Mouse (Mus musculus): Measurements from ENCODE around the gene Plekha3.

Plekha3 gene

DNA sequence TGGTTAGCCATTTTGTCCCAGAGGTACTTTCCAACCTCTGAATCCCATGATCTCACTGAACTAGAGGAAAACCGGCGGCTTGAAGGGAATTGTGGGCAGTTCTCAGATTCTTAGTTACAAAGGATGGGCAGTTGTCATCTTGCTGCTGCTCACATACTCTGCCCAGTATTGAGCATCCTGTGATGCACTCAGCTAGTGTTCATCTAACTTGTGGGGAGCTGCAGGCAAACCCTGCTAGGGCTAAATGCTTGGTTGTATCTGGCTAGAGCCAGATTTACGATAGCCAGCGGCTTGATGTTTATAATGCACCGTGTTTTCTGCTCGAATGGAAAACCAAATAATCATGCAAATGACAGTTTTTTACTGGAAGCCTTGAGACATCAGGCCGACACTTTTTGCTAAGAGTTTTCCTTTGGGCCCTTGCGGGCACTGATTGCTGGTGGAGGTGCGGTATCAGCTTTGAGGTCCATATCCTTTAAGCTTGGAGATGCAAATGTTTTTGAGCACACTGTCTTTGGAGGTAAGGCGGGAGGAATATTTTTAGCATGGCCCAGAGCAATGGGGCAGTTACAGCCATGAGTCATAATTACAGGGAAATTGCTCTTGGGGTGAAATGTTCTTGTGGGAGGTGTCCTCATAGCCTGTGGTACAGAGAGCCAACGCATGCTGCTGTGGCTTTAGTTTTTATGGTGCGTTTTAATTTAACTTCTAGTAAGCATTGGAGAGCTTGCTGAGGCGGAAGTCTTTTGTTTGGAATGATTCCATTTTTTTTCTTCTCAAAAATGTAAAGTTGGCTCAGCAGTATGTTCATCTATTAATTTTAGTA lies 1.5 kb downstream of the Plekha3 start:
- no peak for DNase-seq

- no peak for DNase-seq
Measured at GRCm38 (mm10) chr2:76682301-76682700, 7.2 kb downstream of the Plekha3 start.

GRCm38 (mm10) chr2:76686986-76687385 lies 11.9 kb downstream of the Plekha3 start:
- DNase-seq, result no peak

DNA sequence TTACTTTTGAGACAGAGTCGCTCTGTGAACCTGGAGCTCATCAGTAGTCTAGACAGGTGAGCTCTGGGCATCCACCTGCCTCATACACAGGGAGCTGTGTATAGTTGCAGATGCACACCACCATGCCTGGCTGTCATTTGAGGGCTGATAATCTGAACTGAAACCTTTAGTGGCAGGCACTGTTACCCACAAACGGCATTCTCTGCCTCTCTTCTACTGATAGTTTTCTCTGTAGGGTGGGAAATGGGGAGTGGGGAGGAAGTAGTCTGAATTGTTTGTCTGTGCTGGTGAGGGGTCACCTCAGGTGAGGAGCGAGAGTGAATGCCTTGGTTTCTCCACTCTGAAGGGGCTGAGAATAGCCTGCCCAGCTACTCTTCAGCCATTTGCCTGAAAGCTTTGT lies 12.5 kb downstream of the Plekha3 start:
- no peak for DNase-seq

DNA sequence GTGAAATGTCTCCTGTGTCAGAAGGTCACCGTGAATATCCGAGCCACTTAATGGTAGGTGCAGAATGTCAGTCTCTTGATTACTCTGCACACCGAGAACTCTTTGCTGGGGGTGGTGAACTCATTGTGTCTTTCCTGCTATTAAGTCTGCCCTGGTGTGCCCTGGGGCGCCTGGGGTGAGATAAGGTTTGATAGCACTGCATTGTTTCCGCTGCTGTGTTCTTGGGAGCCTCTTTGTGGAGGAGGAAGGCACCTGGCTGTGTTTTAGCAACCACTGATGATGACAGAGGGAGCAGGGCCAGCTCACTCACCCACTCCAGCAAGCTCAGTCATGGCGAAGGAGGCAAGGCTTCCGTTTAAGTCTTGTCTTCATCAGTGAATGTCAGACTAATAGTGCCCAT lies 13.1 kb downstream of the Plekha3 start:
- DNase-seq, result no peak

- no peak for DNase-seq
Measured at GRCm38 (mm10) chr2:76690436-76691204, 15.5 kb downstream of the Plekha3 start.

DNA sequence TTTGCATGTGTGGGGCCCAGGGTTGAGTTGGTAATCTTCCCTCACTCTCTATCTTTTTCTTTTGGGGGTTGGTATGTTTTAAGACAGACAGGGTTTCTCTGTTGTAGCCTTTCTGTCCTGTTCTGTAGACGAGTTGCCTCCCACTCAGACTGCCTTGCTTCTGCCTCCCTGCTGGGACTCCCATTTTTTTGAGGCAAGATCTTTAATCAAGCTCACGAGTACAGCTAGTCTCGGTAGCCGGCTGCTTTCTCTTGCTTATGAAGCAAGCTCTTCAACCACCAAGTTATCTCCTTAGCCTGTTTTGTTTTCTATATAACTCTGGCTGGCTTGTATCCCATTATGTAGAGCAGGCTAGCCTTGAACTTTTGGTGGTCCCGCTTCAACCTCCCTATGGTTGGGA lies 18.7 kb downstream of the Plekha3 start:
- no peak for DNase-seq

GRCm38 (mm10) chr2:76695290-76695689 lies 20.2 kb downstream of the Plekha3 start:
- DNase-seq, result no peak

DNA sequence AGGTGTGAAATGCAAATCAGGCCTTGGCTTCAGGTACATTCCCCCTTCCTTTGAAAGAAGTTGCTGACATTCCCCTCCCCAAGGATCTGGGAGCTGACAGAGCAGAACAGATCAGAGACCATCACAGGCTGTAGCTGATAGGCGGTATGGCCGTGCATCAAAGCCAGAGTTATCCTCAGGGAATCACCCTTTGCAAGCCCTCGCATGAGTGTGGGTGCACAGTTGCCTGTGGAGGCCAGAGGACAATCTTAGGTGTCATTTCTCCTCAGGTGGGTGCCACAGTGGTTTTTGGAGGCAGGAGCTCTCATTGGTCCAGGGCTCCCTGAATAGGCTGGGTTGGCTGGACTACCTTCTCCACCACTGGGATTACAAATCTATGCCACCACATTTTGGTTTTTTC lies 27.1 kb downstream of the Plekha3 start:
- no peak for DNase-seq

DNA sequence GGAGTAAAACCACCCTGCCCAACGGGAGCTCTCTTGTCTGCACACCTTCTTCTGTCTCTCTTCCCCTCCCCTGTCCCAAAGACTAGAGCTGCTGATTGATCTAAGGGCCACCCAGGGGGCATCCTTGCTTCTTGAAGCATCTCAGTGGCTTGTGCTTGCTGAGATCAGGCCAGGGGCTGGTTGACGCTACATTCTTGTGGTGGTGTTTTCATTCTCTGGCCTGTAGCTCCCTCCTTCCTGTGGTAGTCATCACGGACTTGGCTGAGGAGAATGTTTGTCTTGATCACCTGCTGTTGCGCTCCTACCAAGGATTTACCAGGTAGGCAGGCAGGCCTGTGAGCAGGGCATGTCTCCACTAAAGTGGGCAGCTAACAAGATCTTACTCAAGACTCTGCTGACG lies 27.7 kb downstream of the Plekha3 start:
- DNase-seq, result no peak

GRCm38 (mm10) chr2:76705655-76706054 lies 30.6 kb downstream of the Plekha3 start:
- no peak for DNase-seq

- DNase-seq, result no peak
Measured at GRCm38 (mm10) chr2:76708512-76708911, 33.4 kb downstream of the Plekha3 start.

- no peak for DNase-seq
Measured at GRCm38 (mm10) chr2:76714984-76715383, 39.9 kb downstream of the Plekha3 start.

DNA sequence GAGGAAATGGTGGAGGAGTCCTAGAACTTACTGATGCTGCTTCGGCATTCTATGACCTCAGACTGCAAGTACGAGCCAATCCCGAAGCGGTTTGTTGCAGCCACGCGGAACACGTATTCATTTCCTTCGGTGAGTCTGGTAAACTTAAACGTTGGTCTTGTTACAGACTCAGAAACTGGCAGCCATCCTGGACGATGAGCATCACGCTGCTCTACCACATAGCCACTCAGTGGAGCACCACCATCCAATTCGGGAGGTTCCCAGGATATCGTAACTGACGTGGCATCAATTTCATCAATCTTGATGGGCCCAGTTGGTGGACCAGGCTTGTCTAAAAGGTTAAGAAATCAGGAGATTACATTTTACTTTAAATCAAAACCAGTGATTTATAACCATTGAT lies 44.6 kb downstream of the Plekha3 start:
- DNase-seq, result no peak

Data from thymus, postnatal 14 days (tissue).